Mouse (Mus musculus): Measurements from ENCODE around the gene Crispld2.

DNA sequence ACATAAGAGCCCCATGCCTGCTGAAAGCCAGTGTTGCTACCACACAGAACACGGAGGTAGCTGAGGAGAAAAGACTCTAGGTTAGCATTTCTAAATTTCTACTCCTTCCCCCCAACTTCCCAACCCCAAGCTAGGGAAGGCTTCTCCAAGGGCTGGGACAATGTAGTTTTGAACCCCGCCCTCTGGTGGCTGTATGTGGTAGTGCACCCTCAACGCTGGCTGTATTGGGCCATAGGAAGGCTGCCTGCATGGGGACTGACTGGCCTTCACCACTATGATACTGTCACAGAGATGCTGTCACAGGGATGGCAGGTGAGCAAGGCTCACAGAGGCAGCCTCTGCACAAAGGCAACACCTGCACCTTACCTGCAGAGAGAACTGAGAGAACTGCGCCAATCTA, 79.4 kb downstream of the Crispld2 start:
- TF ChIP-seq CTCF (IDR thresholded peaks at IDR 0.05; ENCODE audit: extremely low read depth, insufficient read depth, low read length) (peak; percentile 91), POLR2A (IDR thresholded peaks at IDR 0.05; ENCODE audit: extremely low read depth, insufficient read depth, low read length) (no peak)

All from cortical plate, adult 2 months (tissue).